In the genomic region with DNA sequence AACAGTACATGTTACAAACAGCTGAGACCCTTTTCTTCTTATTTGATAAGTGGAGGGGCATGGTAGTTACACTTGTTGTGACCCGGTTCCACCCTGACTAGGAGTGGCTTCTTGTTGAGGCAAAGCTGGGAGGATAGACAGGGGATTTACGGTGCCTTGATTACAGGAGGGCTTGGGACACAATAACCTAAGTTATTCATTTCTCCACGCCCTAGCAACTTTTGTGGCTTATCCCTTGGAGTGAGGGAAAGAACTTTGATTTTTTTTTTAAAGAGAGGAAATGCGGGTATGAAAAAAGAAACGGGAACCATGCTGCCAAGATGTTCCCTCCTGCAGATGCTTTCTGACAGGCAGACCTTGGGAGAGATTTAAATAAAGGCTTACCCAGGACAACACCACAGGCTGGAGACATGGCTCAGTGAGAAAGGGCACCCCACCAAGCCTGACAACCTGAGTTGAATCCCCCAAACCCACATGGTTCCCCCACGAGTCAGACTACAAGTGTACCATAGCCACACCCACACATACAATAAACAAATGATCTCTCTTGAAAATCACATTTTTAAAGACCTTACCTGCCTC, we compare ENCODE assay signal across 20 mouse cellular contexts.
"Had no signal": no experiment of that assay in that cellular context is flagged by ENCODE, and none has a peak within 500 bp of the region (broad histone marks: within the 10 kb centered on the region; RNA-seq: fewer than 3 reads in every experiment).

No protein-coding gene starts in this region.

- H3K4me3 ChIP-seq: layer of hippocampus, adult 2 months; limb, embryonic 10.5 days; limb, embryonic 13.5 days; liver, embryonic 12.5 days; liver, embryonic 15.5 days; lung, embryonic 15.5 days; megakaryocyte, embryonic 14.5 days; midbrain, embryonic 10.5 days; midbrain, embryonic 13.5 days had no signal

- H3K36me3 ChIP-seq: limb, embryonic 13.5 days; liver, embryonic 12.5 days; liver, embryonic 15.5 days; lung, embryonic 15.5 days; midbrain, embryonic 13.5 days had no signal

- H3K27me3 ChIP-seq: limb, embryonic 13.5 days had no signal

- H3K9me3 ChIP-seq: limb, embryonic 10.5 days; limb, embryonic 13.5 days; liver, embryonic 12.5 days; liver, embryonic 15.5 days; lung, embryonic 15.5 days; megakaryocyte, embryonic 14.5 days; midbrain, embryonic 10.5 days; midbrain, embryonic 13.5 days had no signal

- ATAC-seq: intestine, postnatal 0 days; liver, embryonic 12.5 days; midbrain, embryonic 13.5 days; midbrain, embryonic 16.5 days had no signal

- H3K4me1 ChIP-seq: limb, embryonic 13.5 days; liver, embryonic 12.5 days; liver, embryonic 15.5 days; lung, embryonic 15.5 days had no signal

- H3K4me2 ChIP-seq: limb, embryonic 13.5 days; liver, embryonic 12.5 days; liver, embryonic 15.5 days; lung, embryonic 15.5 days; midbrain, embryonic 13.5 days had no signal

- DNase-seq: kidney, adult 9 months; layer of hippocampus, adult 9-11 months; liver; lung, adult 18-20 months; lung, postnatal 10 days; lung, postnatal 36 days; thymus, adult 2 months; thymus, postnatal 14 days; thymus, postnatal 4 days had no signal

- H3K27ac ChIP-seq: layer of hippocampus, adult 2 months; limb, embryonic 10.5 days; limb, embryonic 13.5 days; liver, embryonic 12.5 days; liver, embryonic 15.5 days; lung, embryonic 15.5 days; midbrain, embryonic 10.5 days; midbrain, embryonic 13.5 days had no signal

- H3K9ac ChIP-seq: limb, embryonic 13.5 days; liver, embryonic 12.5 days; liver, embryonic 15.5 days; lung, embryonic 15.5 days; midbrain, embryonic 13.5 days had no signal
